Mouse (Mus musculus): ENCODE data around the gene Dnajc5.

DNA sequence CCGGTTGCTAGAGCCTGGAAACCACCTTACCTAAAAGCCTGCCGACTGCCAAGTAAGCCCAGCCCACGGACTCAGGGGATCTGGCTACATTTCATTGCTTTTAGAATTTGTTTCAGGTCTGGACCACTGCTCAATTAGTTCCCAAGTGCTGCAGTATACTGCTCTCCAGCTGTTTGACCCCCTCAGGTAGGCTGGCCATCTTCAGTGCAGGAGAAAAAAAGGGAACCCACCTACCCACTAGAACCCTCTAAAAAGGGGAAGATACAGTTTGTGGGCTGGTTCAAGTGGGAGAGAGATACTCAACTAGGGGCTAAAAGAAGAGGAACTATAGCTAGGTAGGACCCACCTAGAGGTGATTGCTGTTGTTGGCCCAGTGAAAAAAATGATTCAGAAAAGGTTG, 28.1 kb upstream of the Dnajc5 start:
- no peak for TF ChIP-seq CTCF (conservative IDR thresholded peaks at IDR 0.05; ENCODE audit: low read length)
- no peak for TF ChIP-seq NANOG (IDR thresholded peaks at IDR 0.05; ENCODE audit: borderline replicate concordance, low read length)
- TF ChIP-seq POU5F1 (IDR thresholded peaks at IDR 0.05; ENCODE audit: borderline replicate concordance, low read length), result no peak
